Mouse (Mus musculus) urinary bladder, postnatal 25 days (tissue): ENCODE results near the gene Olfr71.

Experiments used
- DNase-seq: peaks from one replicate; pipeline ENCODE4 v3.0.0; 2022; ENCODE audit warnings: low spot score

The Olfr71 gene

GRCm38 (mm10) chr4:43709869-43710268 is at the start of gene Olfr71:
Olfr71 (minus strand) TSS chr4:43710255.
- no peak for DNase-seq

GRCm38 (mm10) chr4:43757213-43757612 is 47.2 kb upstream of the Olfr71 start:
- DNase-seq: no peak

- DNase-seq: no peak
These were observed 35.1 kb upstream of the Olfr71 start for GRCm38 (mm10) chr4:43745187-43745586.

GRCm38 (mm10) chr4:43743099-43743498 is 33.0 kb upstream of the Olfr71 start:
- DNase-seq: no peak

GRCm38 (mm10) chr4:43742637-43743036 is 32.6 kb upstream of the Olfr71 start:
- DNase-seq: no peak

- no peak for DNase-seq
These were observed 31.5 kb upstream of the Olfr71 start for GRCm38 (mm10) chr4:43741526-43741925.

GRCm38 (mm10) chr4:43738989-43739674 is 29.1 kb upstream of the Olfr71 start:
- DNase-seq: no peak

GRCm38 (mm10) chr4:43737144-43737543 is 27.1 kb upstream of the Olfr71 start:
- DNase-seq: no peak

GRCm38 (mm10) chr4:43733186-43733585 is 23.1 kb upstream of the Olfr71 start:
- DNase-seq: no peak

GRCm38 (mm10) chr4:43732171-43732570 is 22.1 kb upstream of the Olfr71 start:
- no peak for DNase-seq

- DNase-seq: no peak
These were observed 20.8 kb upstream of the Olfr71 start for GRCm38 (mm10) chr4:43730750-43731297.

GRCm38 (mm10) chr4:43729794-43730550 is 19.9 kb upstream of the Olfr71 start, which contains the start of gene Spaar:
Spaar (plus strand) TSS chr4:43730034.
- no peak for DNase-seq

GRCm38 (mm10) chr4:43729126-43729525 is 19.1 kb upstream of the Olfr71 start:
- no peak for DNase-seq

GRCm38 (mm10) chr4:43728576-43728954 is 18.5 kb upstream of the Olfr71 start:
- peak; percentile 46 for DNase-seq

- DNase-seq: peak; percentile 39
These were observed 17.9 kb upstream of the Olfr71 start for GRCm38 (mm10) chr4:43727718-43728575.

GRCm38 (mm10) chr4:43726995-43727394 is 16.9 kb upstream of the Olfr71 start, which contains the start of gene Hrct1:
Hrct1 (plus strand) TSS chr4:43727188.
- peak; percentile 69 for DNase-seq

GRCm38 (mm10) chr4:43726228-43726993 is 16.4 kb upstream of the Olfr71 start:
- no peak for DNase-seq

GRCm38 (mm10) chr4:43724764-43725163 is 14.7 kb upstream of the Olfr71 start:
- DNase-seq: peak; percentile 60

GRCm38 (mm10) chr4:43722191-43722590 is 12.1 kb upstream of the Olfr71 start:
- no peak for DNase-seq

GRCm38 (mm10) chr4:43720491-43721228 is 10.6 kb upstream of the Olfr71 start:
- DNase-seq: no peak
